Mouse (Mus musculus): Measurements from ENCODE around the gene Mcam. TPM values are rescaled to one million over a fixed set of nuclear protein-coding genes. Genes with fewer than 3 reads are reported as not detected.
A peak's percentile ranks its signal among the peaks of the same experiment; 100 is the strongest.

Mcam gene
- polyA plus RNA-seq (2021) = 72.8 TPM

- DNase-seq (ENCODE audit: low read depth, low spot score) (peak; percentile 31), ATAC-seq (peak; percentile 10)
- no peaks in the 10 kb centered on the region for H3K27me3 ChIP-seq
- ChIA-PET CTCF (no interaction called here), POLR2A (interaction anchor here (0.6 kb wide), 1 partner anchor 212 kb away, joined by 4 read pairs; no protein-coding TSS in a partner anchor)
- no peak for TF ChIP-seq CTCF (IDR thresholded peaks at IDR 0.05)
- in situ Hi-C loops (cut with MboI; ENCODE audit: low pct_unique_long_range_greater_than_20kb) = no loop called here
Measured at GRCm38 (mm10) chr9:44134101-44134850, at the start of gene Mcam. TSS of gene Mcam (plus strand) at chr9:44134469.

- ATAC-seq (peak; percentile 46), DNase-seq (ENCODE audit: low read depth, low spot score) (no peak)
- CTCF ChIA-PET = interaction anchor here (1.3 to 1.4 kb wide), 2 partner anchors 16 to 35 kb away, joined by 3 read pairs; no protein-coding TSS in a partner anchor
- TF ChIP-seq CTCF (IDR thresholded peaks at IDR 0.05) = no peak
- in situ Hi-C loops (cut with MboI; ENCODE audit: low pct_unique_long_range_greater_than_20kb) = no loop called here
- POLR2A ChIA-PET = no interaction called here
- no peaks in the 10 kb centered on the region for H3K27me3 ChIP-seq
Measured at GRCm38 (mm10) chr9:44084659-44085229, 49.5 kb upstream of the Mcam start.

GRCm38 (mm10) chr9:44085276-44085675 is 49.0 kb upstream of the Mcam start:
- H3K27me3 ChIP-seq = no peaks in the 10 kb centered on the region
- no peak for TF ChIP-seq CTCF (IDR thresholded peaks at IDR 0.05)
- CTCF ChIA-PET = no interaction called here
- in situ Hi-C loops (cut with MboI; ENCODE audit: low pct_unique_long_range_greater_than_20kb) = no loop called here
- POLR2A ChIA-PET = no interaction called here
- ATAC-seq = peak; percentile 21
- no peak for DNase-seq (ENCODE audit: low read depth, low spot score)

- no peak for DNase-seq (ENCODE audit: low read depth, low spot score)
- ATAC-seq = no peak
- H3K27me3 ChIP-seq = no peaks in the 10 kb centered on the region
- no peak for TF ChIP-seq CTCF (IDR thresholded peaks at IDR 0.05)
- POLR2A ChIA-PET = no interaction called here
- CTCF ChIA-PET = interaction anchor here (2.0 kb wide), 1 partner anchor 9 kb away, joined by 6 read pairs; no protein-coding TSS in a partner anchor
- in situ Hi-C loops (cut with MboI; ENCODE audit: low pct_unique_long_range_greater_than_20kb) = no loop called here
Measured at GRCm38 (mm10) chr9:44085741-44086665, 48.3 kb upstream of the Mcam start.

GRCm38 (mm10) chr9:44086960-44087359 is 47.3 kb upstream of the Mcam start:
- ATAC-seq (no peak), DNase-seq (ENCODE audit: low read depth, low spot score) (no peak)
- in situ Hi-C loops (cut with MboI; ENCODE audit: low pct_unique_long_range_greater_than_20kb) = no loop called here
- no peaks in the 10 kb centered on the region for H3K27me3 ChIP-seq
- TF ChIP-seq CTCF (IDR thresholded peaks at IDR 0.05) = no peak
- POLR2A ChIA-PET = interaction anchor here (1.3 kb wide), 1 partner anchor 16 kb away, joined by 5 read pairs; no protein-coding TSS in a partner anchor
- CTCF ChIA-PET = interaction anchor here (2.0 kb wide), 1 partner anchor 10 kb away, joined by 6 read pairs; no protein-coding TSS in a partner anchor

GRCm38 (mm10) chr9:44087761-44088455 is 46.4 kb upstream of the Mcam start:
- ChIA-PET CTCF (interaction anchor here (1.0 to 2.0 kb wide), 4 partner anchors 11 to 31 kb away, joined by 3 to 6 read pairs (median 3); no protein-coding TSS in a partner anchor), POLR2A (interaction anchor here (1.3 to 1.4 kb wide), 2 partner anchors 11 to 17 kb away, joined by 3 to 5 read pairs; no protein-coding TSS in a partner anchor)
- in situ Hi-C loops (cut with MboI; ENCODE audit: low pct_unique_long_range_greater_than_20kb) = no loop called here
- DNase-seq (ENCODE audit: low read depth, low spot score) (no peak), ATAC-seq (no peak)
- no peaks in the 10 kb centered on the region for H3K27me3 ChIP-seq
- no peak for TF ChIP-seq CTCF (IDR thresholded peaks at IDR 0.05)

GRCm38 (mm10) chr9:44088877-44089608 is 45.2 kb upstream of the Mcam start:
- TF ChIP-seq CTCF (IDR thresholded peaks at IDR 0.05) = no peak
- ATAC-seq = no peak
- ChIA-PET POLR2A (interaction anchor here (1.4 kb wide), 1 partner anchor 12 kb away, joined by 3 read pairs; no protein-coding TSS in a partner anchor), CTCF (interaction anchor here (1.0 to 1.2 kb wide), 2 partner anchors 21 to 25 kb away, joined by 3 read pairs; no protein-coding TSS in a partner anchor)
- no peaks in the 10 kb centered on the region for H3K27me3 ChIP-seq
- DNase-seq (ENCODE audit: low read depth, low spot score) = no peak
- in situ Hi-C loops (cut with MboI; ENCODE audit: low pct_unique_long_range_greater_than_20kb) = no loop called here

- in situ Hi-C loops (cut with MboI; ENCODE audit: low pct_unique_long_range_greater_than_20kb) = no loop called here
- CTCF ChIA-PET = interaction anchor here (0.8 to 3.4 kb wide), 8 partner anchors 11 to 27 kb away, joined by 3 to 24 read pairs (median 5); partner anchors contain the start of gene Usp2
- ATAC-seq (no peak), DNase-seq (ENCODE audit: low read depth, low spot score) (no peak)
- no peaks in the 10 kb centered on the region for H3K27me3 ChIP-seq
- POLR2A ChIA-PET = interaction anchor here (0.6 to 1.7 kb wide), 2 partner anchors 27 to 77 kb away, joined by 4 to 7 read pairs; partner anchors contain the start of gene Usp2
- TF ChIP-seq CTCF (IDR thresholded peaks at IDR 0.05) = no peak
Measured at GRCm38 (mm10) chr9:44093612-44094503, 40.4 kb upstream of the Mcam start.

All from Patski (cell line).